Mouse (Mus musculus) olfactory bulb, adult 2 months (tissue): ENCODE results near the gene Msmp. TPM values are rescaled to one million over a fixed set of nuclear protein-coding genes. Genes with fewer than 3 reads are reported as not detected.
A peak's percentile ranks its signal among the peaks of the same experiment; 100 is the strongest.

Source experiments
- H3K27ac ChIP-seq: fragments of 200-500 bp; 2 replicates; pipeline ENCODE4 v1.5.1; 2012; ENCODE audit warnings: low read depth, low read length; ENCODE audit not compliant: insufficient read depth
- H3K4me1 ChIP-seq: fragments of 200-500 bp; 2 replicates; pipeline ENCODE4 v1.6.1; 2012; ENCODE audit warnings: low read length; ENCODE audit not compliant: control insufficient read depth, insufficient read depth
- H3K4me3 ChIP-seq: fragments of 200-500 bp; 2 replicates; pipeline ENCODE4 v1.5.1; 2012; ENCODE audit warnings: mild to moderate bottlenecking, low read depth, low read length, moderate library complexity; ENCODE audit not compliant: insufficient read depth
- CTCF ChIP-seq: fragments of 200-500 bp; IDR thresholded peaks from 2 replicates; pipeline ENCODE4 v1.5.1; 2012; ENCODE audit warnings: low read depth, mild to moderate bottlenecking, low read length, moderate library complexity; ENCODE audit not compliant: insufficient read depth
- POLR2A ChIP-seq: fragments of 200-500 bp; IDR thresholded peaks from 2 replicates; pipeline ENCODE4 v1.6.1; 2012; ENCODE audit warnings: mild to moderate bottlenecking, low read depth, low read length, moderate library complexity; ENCODE audit not compliant: insufficient read depth
- WGBS: fragments of 180-500 bp; shearing (Covaris S2); methylation state at CpG from one replicate; pipeline ENCODE4 v1.1.7; 2018; 5-methylcytosine and 5-hydroxymethylcytosine counted together
- polyA plus RNA-seq: library from polyadenylated mRNA; stranded (reverse); fragments of >200 nt; gene quantifications from 2 replicates; pipeline ENCODE4 v1.2.4, GENCODE M21; 2012; ENCODE audit warnings: low replicate concordance; ENCODE audit not compliant: missing spikeins, insufficient read depth, insufficient read length

Msmp gene
- polyA plus RNA-seq = not detected in 2 replicates

DNA sequence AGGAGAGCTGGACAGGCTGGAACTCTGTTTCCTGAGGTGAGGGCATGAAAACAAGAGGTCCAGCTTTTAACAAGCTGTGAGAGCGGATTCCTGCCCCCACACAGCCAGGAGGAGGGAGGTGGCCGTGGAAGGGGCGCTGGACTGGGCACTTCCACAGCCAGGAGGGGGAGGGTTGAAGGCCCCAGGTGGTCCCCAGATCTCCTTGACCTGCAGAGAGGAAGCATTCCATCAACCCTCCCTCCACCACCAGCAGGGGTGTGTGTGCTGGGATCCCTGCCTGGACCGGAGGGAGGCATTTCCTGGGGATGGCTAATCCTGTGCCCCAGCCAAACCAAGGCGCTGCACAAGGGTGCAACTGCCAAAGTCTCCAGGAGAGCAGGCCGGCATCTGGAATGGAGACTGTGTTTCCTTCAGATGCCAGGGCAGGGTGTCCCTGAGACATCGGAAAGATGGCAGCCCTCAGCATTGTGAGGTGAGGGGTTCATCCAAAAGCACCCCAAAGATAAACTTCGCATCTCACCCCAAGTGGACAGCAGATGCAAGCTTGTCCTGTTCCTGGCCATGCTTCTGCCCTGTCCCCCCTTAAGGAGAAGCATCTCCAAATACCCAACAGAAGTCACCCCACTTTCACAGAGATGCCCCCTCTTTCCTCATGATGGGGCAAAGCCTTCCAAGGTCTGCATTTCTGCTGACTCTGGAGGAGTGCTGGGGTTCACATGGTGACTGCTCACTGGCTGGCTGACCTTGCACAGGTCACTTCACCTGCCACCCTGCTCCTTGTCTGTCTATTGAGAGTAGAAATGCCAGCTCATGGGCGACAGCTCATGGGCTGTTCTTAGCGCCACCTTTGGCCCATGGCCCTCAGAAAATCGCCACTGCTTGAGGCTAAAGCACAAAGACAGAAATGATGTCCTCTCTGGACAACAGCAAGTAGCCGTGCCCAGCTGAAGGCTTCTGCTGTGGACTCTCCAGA, at the start of gene Msmp:
TSS of gene Msmp (minus strand) at position 51 of the 973 bp plus-strand sequence.
- Histone ChIP-seq H3K4me1 (peaks cover 11% of the 10 kb centered on the region), H3K4me3 (no peak within 1 kb of the TSS), H3K27ac (no peak within 1 kb of the TSS)
- 69% methylated on average over 12 of the region's 12 CpGs for WGBS
- TF ChIP-seq POLR2A (no peak), CTCF (no peak)

GRCm38 (mm10) chr4:43633736-43634135, 49.4 kb upstream of the Msmp start:
- TF ChIP-seq CTCF = no peak
- TF ChIP-seq POLR2A = no peak
- 98% methylated on average over 2 of the region's 2 CpGs for WGBS
- no peak overlapping the region for H3K27ac ChIP-seq
- no peak overlapping the region for H3K4me3 ChIP-seq
- peaks cover 25% of the 10 kb centered on the region for H3K4me1 ChIP-seq

DNA sequence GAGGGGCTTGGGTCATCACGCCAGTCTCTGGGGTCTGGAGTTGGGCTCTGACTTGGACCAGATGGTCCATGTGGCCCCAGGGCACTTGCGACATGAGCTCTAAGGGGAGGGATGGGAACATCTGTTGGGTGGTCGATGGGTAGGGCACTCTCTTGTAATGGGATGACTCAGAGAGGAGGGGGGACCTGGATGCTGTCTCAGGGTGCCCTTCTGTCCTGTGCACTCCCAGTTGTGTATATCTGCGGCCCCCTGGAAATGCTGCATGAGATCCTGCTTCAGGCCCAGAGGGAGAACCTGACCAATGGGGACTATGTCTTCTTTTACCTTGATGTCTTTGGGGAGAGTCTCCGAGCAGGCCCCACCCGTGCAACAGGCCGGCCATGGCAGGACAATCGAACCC, 49.0 kb upstream of the Msmp start:
- WGBS = 91% methylated on average over 8 of the region's 8 CpGs
- TF ChIP-seq POLR2A (no peak), CTCF (no peak)
- H3K27ac ChIP-seq = no peak overlapping the region
- H3K4me1 ChIP-seq = peaks cover 25% of the 10 kb centered on the region
- no peak overlapping the region for H3K4me3 ChIP-seq

DNA sequence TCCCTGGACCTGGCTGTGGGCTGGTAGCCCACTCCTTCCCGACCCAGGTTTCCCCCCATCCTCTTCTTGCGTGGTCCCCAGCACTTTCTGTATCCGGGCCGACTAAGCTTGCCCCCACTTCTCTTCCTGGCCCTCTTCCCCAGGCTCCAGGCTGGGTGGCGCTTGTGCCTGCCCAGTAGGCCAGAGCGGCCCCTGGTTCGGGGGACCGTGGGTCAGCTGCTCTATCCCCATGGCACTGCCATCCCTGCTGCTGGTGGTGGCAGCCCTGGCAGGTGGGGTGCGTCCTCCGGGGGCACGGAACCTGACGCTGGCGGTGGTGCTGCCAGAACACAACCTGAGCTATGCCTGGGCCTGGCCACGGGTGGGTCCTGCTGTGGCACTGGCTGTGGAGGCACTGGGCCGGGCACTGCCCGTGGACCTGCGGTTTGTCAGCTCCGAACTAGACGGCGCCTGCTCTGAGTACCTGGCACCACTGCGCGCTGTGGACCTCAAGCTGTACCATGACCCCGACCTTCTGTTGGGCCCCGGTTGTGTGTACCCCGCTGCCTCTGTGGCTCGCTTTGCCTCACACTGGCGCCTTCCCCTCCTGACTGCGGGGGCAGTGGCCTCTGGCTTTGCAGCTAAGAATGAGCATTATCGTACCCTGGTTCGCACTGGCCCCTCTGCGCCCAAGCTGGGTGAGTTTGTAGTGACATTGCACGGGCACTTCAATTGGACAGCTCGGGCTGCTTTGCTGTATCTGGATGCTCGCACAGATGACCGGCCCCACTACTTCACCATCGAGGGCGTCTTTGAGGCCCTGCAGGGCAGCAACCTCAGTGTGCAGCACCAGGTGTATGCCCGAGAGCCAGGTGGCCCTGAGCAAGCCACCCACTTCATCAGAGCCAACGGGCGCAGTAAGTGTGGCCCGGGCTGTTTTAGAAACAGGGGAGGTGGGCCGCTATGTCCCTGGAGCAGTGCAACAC, 47.9 kb upstream of the Msmp start:
- 59% methylated on average over 42 of the region's 42 CpGs for WGBS
- Histone ChIP-seq H3K4me3 (peak overlapping the region; percentile 79), H3K27ac (no peak overlapping the region), H3K4me1 (peaks cover 25% of the 10 kb centered on the region)
- TF ChIP-seq CTCF (no peak), POLR2A (0 out of 2 replicates have a peak, but pooled peaks have one; percentile 14)

DNA sequence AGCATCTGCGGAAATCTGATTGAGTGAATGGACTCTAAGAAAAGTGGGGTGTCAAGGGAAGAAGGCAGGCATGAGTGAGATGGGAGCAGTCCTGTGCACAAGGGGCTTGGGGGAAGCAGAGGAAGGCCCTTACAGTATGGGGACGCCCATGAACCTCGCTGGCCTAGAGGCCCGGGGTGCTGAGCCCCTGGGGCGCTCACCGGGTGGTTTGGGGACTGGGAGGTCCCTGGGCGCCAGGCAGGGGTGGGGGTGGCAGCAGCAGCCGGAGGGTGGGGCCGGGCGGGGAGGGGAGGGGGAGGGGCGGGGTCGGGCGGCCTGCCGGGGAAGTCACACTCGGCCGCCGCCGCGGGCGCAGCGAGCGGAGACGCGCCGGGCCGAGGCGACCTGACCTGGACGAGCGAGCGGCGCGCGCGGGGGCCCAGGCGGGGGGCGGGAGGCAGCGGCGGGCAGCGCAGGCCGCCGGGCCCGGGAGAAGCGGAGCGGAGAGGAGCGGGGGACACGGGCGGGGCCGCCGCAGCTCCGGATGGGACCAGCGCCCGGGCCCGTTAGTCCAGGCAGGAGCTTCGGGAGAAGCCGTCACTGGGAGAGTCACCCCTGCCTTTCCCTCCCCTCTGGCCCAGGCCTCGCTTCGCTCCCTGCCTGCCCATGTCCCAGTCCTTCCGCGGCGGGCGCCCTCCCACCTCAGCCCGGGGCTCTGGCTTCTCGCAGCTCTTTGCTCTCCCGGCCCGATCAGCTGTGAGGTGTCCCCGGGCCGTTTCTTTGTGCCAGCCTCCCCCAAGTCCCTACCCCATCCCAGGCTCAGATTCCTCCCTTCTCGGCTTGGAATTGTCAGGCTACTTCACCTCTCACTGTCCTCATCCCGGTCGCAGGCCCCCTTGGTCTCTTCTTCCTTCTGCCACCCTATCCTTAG, 47.0 kb upstream of the Msmp start, which contains the start of gene Npr2:
TSS of gene Npr2 (plus strand) at position 890 of the 910 bp plus-strand sequence.
- Histone ChIP-seq H3K27ac (peak within 1 kb of the TSS; percentile 65; the same call in 1 of the 2 replicates), H3K4me3 (peak within 1 kb of the TSS; percentile 79), H3K4me1 (peaks cover 25% of the 10 kb centered on the region)
- TF ChIP-seq CTCF (no peak), POLR2A (no peak)
- 2% methylated on average over 54 of the region's 70 CpGs for WGBS

DNA sequence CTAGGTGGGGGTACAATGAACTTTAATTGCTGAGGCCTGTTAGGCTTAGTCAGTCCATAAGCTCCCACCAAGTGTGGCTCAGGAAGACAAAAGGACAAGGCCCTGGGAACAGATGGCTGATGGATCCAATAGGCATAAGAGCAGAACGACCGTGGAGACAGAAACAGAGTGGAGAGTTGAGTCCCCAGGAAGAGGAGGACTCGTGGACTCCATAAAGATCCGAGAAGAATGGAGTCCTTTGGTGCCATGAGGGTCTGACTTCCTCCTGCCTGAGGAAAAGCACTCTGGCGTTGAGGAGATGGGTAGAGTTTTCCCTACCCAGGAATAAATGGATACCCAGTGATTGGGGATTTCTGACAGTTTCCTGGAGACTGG, 46.4 kb upstream of the Msmp start:
- Histone ChIP-seq H3K4me1 (peaks cover 22% of the 10 kb centered on the region), H3K27ac (no peak overlapping the region), H3K4me3 (peak overlapping the region; percentile 79; the same call in 1 of the 2 replicates)
- WGBS = 29% methylated on average over 5 of the region's 5 CpGs
- TF ChIP-seq POLR2A (no peak), CTCF (no peak)

DNA sequence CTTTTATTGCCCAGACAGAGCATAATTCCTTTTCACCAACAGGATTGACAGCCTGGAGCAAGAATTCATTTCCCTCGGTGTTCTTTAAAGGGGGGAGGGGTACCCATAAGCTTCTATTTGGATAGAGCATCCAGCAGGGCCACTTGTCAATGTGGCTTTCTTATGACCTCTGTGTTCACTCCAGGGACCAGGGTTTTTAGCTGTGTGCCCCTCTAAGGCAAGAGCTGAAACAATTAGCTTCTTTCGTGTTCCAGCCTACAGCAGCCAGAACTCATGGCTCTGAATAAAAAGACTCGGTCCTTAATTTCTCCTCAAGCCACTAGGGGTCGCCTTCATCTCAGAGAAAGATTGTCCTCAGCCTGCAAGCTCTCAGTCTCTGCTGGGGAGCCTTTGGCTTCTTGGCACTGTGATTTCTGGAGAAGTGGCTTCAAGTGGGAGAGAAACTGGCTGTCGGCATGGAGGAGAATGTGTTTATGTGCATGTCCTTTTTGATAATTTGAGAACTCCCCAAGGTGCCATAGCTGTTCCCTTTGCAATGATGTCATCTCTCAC, 45.8 kb upstream of the Msmp start:
- Histone ChIP-seq H3K27ac (no peak overlapping the region), H3K4me1 (peaks cover 22% of the 10 kb centered on the region), H3K4me3 (no peak overlapping the region)
- TF ChIP-seq POLR2A (no peak), CTCF (peak; percentile 51)
- WGBS = 2% methylated on average over 5 of the region's 5 CpGs
